Mouse (Mus musculus) left cerebral cortex, postnatal 4 days (tissue): ENCODE measurements around the gene Fstl5. TPM values are rescaled to one million over a fixed set of nuclear protein-coding genes. Genes with fewer than 3 reads are reported as not detected.

Source experiments
- DNase-seq: peaks from one replicate; pipeline ENCODE4 v3.0.0-alpha.2; 2022
- intact Hi-C: fragments of 180-260 bp; cut with DNase I; formaldehyde crosslinking; loops from one replicate; pipeline ENCODE4 v1.15.1; 2025
- total RNA-seq, 2 experiments: library from RNA; stranded (reverse); gene quantifications; 2 replicates each; pipeline ENCODE4 v1.2.3; 2021

The Fstl5 gene
- 10 to 100 TPM; 29.3 to 30.0 TPM for total RNA-seq

DNA sequence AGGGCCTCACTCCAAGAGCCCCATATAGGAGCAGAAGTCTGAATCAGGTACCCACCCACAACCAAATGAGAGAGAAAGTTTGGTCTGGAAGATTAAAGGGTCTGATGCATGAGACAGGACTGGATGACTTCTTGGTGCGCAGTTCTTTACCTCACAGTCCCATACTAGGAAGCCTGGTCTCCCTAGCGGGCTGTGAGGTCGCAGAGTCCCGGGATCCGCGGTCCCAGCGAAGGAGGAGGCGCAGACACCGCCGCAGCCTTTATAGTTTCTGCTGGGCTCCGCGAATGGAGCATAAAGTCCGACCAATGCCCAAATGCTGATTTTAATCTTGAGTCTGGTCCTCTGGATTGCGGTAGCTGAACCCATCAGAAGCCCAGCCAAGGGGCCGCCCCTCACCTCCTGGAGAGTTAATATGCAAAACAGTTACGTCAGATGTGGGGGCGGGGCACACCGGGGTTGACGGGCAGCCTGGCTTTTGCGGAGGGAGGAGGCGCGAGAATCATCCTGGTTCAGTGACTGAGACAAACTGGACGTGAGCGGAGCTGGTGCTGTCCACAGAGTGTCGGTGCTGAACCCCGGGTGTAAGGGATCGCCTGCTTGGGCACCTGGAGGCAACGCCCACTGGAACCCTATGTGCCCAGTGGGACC, at the start of gene Fstl5:
Gene Fstl5 (plus strand): TSS at position 211 of the 648 bp plus-strand sequence.
- intact Hi-C loops: loop anchor here (10.0 kb wide), 1 partner anchor 611 kb away; no protein-coding TSS in a partner anchor
- DNase-seq: peak; percentile 94

DNA sequence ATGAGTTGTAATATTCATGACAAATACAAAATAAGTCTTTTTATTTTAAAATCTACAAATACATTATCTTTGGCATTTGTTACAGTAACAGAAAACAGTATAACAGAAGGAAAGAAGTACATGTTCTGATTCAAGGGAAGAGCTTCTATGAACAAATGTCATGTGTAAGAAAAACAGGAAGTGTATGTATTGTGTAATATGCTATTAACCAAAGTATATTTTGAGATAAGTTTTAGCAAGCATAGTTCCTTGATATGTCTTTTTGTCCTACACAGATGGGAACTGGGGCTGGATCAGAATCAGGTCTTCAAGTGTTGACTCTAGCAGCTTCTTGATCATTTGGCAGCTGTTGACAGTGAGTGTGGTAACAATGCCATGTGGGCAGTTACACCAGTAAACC, 48.5 kb upstream of the Fstl5 start:
- intact Hi-C loops: no loop called here
- DNase-seq: no peak

DNA sequence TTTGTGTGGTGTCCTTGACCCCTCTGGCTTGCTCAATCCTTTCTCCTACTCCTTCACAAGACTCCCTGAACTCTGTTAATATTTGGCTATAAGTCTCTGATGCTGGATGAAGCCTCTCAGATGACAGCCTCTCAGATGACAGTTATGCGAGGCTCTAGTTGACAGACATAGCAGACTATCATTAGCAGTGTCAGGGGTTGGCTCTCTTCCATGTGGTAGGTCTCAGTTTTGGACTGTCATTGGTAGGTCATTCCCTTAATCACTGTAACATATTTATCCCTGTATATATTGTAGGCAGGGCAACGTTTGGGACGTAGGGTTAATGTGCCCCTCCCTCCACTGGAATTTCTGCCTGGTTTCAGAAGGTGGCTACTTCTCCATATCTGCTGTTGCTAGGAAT, 22.9 kb upstream of the Fstl5 start:
- intact Hi-C loops: no loop called here
- no peak for DNase-seq

DNA sequence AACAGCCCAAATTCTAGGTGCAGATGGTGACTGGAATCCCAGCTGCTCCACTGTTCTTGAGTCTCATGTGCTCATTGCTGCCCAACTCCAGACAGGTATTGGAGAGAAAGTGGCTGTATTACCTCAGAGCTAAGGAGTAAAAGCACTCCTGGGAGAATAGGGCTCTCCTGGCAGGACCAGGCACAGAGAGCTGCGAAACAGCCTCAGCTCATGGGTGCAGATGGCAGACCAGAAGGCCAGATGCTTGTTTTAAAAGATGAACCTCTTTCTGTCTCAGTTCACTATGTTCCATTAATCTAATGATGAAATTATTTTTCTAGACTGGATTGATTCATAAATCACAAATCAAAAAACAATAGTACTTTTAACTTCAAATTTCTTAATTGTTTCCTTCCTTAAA, 12.1 kb upstream of the Fstl5 start:
- intact Hi-C loops: no loop called here
- DNase-seq: no peak

DNA sequence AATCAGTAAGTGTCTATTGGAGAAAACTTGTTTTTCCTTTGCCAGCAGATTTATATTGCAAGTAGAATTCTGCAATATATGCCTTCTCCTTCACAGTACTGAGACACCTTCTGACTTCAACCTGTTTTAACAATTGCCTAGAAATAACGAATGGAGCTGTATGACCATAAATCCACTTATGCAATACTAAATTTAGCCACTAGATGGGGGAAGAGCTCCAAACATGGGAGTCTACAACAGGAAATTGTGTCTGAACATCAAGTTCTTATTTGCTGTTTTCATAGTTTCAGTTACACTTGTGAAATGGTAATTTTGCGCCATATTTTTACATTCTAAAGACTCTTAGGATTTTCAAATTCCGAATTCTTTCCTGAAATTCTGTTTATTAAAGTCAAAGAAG, 6.2 kb upstream of the Fstl5 start:
- no peak for DNase-seq
- intact Hi-C loops: no loop called here

DNA sequence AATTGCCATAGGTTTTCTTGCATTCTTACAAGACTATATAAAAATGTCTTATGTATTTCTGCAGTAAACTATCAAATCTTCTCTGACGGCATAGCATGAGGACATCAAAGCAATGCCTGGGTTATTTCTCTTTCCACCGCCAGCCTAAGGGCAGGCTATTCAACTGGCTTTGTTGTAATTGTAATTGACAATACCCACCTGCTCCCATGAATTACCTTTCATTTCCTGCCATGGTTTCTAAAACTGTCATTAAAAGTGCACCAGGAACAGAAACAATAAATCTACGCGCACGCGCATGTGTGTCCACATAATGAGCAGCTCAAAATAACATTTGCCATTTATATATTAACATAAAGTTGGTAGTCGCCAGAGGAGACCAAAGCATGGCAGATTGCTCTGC, 1.2 kb upstream of the Fstl5 start:
- intact Hi-C loops: loop anchor here (10.0 kb wide), 1 partner anchor 612 kb away; no protein-coding TSS in a partner anchor
- DNase-seq: no peak

DNA sequence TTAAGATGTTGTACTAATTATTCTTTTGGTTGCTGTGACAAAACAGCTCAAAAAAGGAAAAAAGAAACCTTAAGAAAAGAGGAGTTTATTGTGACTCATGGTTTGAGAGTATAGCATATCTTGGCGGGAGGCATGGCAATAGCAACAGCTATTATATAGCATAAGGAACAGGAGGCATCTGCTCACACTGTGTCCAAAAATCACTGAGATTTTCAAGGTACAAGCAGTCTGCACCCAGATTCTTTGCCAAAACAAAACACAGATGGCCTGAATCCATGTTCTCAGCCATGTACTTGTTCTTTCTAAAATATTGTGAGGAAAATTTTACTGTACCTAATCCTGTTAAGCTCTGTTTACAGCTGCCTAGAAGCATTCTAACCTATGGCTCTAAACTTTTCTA, 66.4 kb downstream of the Fstl5 start:
- intact Hi-C loops: no loop called here
- no peak for DNase-seq

DNA sequence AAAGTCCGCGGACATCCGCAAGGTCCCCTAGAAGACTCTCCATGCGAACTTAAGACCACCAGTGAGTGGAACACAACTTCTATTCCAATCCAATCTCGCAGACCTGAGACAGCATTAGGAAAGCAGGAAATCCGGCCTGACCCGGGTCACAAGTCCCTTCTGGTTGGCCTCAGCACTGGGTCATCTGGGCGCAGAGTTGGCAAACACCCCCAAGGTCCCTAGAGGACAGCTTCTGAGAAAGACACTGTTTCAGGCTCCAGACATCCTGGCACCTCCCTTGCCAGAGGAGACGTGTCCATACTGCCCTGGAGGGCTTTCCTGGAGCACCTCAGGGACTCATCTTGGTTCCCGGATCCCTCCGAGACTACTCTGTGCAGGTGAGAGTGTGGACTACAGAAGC, 73.8 kb downstream of the Fstl5 start:
- no peak for DNase-seq
- intact Hi-C loops: no loop called here

DNA sequence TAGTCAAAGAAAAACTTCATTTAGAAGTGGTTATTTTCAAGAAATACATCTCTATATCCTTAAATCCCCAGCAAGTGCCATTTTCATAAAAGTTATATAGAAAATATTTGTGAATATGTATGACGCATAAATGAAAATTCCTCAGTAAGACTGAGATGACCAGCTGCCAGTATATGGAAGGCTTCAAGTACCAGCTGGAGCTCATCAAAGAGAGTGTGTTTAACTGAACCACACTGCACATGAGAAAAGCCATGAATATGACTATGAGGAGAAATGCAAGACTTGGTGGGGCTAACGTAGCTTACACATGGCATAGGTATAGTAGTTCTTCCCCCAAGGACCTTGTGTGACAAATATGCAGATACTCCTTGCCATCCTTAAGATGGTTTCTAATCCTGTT, 164.8 kb downstream of the Fstl5 start:
- DNase-seq: no peak
- intact Hi-C loops: no loop called here

DNA sequence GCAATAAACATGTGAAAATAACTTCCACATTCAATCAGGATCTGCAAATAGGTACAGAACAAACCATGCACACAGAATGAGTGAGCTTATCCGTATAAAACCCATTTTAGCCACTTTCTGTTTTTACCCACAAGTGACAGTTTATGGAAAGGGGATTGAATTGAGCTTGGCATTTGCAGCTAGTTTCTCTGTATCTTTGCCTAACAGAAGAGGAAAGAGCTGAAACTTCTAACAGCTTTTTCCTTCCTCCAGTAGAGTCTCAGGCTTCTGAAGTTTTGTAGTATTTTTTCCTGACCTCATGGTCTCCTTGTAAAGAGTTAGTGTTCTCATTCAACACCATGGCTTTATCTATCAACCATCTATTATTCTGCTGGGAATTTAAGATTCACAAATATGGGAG, 177.3 kb downstream of the Fstl5 start:
- no peak for DNase-seq
- intact Hi-C loops: no loop called here

DNA sequence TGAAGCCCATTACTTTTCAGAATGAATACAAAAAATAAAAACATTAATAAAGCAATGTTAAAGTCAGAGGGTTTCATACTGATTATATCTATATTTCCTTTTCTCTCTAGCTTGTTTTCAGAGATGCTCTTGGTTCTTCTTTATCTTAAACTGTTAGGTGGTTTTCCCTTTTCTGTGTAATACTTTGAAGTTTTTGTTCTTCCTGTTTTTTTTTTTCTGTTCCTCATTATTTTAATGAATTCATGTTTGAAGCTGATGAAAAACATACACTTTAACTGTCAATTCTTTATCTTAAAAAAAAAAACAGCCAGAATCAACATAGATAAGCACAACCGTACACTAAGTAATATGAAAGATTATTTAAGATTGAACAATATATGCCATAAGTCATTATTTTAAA, 218.9 kb downstream of the Fstl5 start:
- intact Hi-C loops: no loop called here
- DNase-seq: no peak

DNA sequence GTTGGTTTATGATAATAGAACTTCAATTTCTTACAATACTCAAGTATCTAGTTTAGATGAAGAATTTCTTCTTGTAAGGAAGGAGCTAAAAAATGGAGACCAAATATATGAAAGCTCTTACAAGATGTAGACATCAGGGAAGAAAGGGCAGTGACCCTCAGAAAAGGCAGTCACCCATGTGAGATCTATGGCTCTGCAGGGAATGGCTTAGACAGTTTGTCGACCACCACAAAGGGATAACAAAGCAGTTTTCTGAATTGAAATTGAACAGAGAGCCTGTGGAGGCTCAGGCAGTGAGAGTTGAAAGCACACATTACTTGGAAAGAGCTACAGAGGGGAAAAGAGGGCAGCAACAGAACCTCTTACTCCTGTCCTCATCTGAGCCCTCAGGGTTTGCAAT, 220.3 kb downstream of the Fstl5 start:
- no peak for DNase-seq
- intact Hi-C loops: no loop called here

DNA sequence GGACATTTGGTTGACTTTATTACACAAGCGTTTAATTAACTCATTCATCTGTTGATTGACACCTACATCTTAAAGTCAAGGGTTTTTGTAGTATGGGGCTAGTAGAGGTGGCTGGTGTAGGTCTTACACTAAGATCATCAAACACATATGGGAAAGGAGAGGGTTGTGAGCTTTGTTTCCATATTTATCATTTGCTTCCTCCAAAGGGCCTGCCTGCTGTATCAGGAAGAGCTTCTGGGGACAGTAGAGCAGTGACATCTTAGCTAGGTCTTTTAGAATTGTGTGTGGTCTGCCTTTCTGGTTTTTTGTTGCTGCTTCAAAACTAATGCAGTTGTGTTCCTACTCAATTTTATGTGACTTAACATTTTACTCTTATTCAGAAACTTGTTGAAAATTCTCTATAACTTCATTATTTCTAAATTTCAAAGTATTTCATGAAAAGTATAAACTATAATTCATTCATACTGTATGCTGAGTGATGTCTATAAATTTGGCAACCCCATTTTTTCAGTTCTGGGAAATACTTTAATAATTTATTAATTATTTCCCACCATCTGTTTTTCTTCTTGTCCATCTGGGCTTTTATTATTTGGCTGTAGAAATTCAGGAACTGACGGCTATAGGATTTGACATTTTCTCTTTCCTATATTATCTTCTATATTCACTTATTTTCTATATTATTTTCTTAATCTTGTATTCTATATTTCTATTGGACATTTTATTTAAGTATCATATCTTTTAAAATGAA, 227.1 kb downstream of the Fstl5 start:
- intact Hi-C loops: no loop called here
- no peak for DNase-seq

DNA sequence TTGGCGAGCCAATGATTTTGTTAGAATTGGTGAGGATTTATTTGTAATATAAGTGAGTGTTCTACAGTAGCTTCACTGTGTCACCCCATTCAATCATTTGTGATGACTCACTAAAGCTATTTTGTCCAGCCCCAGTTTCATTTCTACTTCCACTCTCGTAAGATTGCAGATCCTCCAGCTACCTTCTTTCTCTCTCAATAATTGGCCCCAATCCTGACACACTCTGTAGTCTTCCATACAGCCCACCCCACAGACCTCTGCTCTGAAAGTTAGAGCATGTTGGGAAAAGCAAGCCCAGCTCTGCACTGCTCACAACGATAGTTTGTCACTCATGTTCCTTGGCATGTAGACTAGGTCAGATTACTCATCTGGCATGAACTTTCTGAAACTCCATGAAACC, 242.9 kb downstream of the Fstl5 start:
- intact Hi-C loops: no loop called here
- DNase-seq: no peak

DNA sequence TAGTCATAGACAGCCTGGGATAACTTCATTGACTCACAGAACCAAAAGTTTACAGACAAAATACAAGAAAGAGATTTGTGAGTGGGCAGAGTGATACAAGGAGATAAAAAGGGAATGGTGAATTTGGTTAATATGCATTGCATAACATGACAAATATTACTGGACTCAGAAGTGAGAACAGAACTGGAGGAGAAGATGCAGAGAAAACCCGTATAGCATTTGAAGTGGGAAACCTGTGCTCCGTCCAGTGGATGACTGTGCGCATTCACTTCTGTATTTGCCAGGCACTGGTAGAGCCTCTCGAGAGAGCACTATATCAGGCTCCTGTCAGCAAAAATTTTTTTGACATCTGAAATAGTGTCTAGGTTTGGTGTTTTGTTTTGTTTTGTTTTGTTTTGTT, 245.5 kb downstream of the Fstl5 start:
- intact Hi-C loops: no loop called here

DNA sequence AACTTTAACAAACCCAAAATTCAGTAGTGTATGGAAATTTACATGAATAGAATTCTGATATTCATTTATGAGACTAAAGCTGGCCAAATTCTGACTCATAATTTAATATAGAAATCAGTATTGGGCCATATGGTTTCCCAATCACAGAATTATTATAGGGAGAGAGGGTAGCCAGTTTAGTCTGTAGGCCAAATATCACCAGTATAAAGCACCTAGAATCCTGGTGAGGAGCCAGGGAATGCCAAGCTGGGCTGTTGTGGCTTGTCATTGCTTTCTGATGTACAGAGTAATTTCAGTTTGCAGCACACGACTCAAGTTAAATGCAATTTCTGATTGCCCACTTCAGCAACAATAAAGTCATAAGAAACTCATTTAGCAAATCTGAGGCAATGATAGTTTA, 248.4 kb downstream of the Fstl5 start:
- intact Hi-C loops: no loop called here

More for the DNA sequence above, 245.5 kb downstream of the Fstl5 start:
- no peak for DNase-seq

DNA sequence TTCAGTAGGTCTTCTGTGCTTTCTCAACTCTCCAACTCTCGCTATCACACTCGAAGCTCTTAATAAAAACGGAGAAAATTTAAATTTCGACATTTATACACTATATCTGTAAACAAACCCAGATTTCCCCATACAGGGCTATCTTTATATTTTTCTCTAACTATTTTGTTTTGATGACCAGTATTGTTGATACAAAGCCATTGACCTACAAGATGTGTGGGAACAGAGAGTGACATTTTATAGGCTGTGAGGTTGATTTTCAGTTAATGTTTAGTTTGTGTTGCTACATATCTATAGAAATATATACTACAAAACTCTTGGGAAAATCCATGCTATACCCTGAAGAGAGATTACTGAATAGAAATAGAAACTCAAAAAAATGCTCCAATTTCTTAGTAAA, 262.9 kb downstream of the Fstl5 start:
- DNase-seq: no peak
- intact Hi-C loops: no loop called here

More for the DNA sequence above, 248.4 kb downstream of the Fstl5 start:
- DNase-seq: no peak

DNA sequence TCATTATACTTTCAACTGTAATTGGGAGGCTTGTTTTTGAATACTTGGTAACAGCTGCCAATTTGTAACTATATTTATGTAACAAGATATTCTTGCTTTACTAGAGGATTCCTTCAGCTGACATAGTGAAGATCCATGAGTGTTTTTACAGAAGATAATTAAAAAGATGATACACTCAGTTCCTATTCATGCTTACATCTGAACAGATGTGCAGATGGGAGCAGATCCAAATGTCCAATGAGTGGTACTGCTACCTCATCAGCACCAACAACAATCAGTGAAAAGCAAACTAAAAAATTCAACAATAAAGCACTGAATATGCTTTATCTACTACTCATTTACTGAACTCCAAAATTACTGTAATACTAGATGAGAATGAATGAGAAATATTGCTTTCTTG, 292.9 kb downstream of the Fstl5 start:
- DNase-seq: no peak
- intact Hi-C loops: no loop called here

DNA sequence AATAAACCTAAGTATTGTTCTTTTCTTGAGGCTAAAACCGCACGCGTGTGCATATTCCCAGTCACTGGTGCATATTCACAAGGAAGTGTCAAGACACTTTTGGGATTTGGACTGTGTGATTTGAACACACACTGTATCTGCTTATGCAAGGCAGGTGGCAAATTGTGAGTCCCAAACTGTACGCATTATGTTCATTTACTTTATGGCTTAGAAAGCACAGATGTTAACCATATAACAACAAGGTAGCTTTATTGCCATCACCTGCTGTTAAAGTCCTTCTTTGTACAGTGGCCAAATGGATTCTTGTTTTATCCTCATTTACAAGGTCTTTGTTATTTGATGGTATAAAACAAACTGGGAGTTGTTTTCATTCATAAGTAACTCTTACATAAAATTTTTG, 295.8 kb downstream of the Fstl5 start:
- intact Hi-C loops: no loop called here
- no peak for DNase-seq

DNA sequence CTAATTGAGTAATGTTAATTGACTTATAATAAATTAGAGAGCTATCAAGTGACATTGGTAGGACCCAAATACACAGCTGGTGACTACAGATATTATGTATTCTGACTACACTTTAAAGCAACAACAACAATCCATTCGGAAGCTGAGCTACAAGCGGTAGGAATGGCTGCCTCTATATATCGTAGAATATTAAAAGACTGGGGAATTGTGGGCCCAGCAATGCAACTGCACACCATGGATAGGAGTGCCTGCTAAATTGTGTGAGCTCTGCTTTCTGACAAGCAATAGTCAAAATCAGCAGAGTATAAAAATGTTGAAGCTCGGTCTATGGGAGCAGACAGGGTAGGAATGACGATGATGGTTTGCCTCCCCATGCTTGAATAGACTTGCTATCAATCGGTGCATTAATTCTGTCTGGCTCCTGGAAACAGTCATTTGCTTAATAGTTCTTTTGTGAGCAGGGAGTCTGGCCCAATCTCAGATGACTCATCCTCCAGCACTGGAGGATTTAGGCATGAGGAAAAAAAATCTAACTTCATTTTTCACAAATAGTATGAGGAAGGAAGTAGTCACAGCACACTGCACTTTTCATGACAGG, 354.8 kb downstream of the Fstl5 start:
- no peak for DNase-seq
- intact Hi-C loops: no loop called here

DNA sequence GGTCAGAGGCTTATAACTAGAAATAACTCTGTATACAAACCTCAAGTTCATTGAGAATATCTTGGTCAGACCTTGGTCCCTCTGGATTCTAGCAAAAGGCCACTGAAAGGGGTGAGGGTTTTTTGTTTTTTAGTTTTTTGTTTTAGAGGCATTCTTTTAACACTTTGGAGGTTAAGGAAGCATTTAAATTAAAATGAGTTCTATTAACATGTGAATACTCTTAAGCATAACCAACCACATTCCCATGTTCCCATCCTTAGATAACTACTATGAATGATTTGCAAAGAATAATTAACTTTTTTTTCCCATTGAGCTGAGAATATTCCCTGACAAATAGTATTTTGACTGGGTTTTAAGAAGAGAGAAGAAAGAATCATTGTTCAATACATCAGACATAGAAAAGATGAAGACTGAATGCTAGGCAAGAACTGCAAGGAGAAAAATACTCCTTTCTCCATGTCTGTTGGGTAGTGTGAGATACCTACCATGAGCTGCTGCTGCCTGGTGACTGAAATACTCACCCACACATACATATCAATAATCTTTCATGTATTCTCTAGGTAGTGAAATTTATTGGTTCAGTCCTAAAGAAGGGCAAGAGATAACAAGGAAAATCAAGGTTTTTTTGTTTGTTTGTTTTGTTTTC, 393.3 kb downstream of the Fstl5 start:
- intact Hi-C loops: no loop called here
- no peak for DNase-seq

DNA sequence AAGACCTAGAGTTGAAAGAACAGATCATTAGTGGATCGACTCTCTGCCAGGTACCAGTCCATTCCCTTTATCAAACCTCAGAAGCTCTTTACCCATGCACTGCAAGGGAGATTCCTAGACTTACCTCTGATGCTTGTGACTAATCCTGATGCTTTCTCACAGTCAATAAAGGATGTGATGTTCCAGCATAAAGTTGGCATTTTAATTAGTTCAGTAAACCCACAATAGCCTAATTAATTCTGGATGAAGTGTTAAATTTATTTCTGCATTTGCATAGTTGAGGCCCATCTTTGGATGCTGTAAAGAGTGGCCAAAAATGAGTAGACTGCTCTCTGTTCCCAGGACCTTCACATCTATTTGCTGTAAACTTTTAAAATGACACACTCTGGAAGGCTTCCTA, 394.1 kb downstream of the Fstl5 start:
- intact Hi-C loops: no loop called here
- DNase-seq: no peak
